ENCODE assay signal across 9 mouse cellular contexts in the genomic region with DNA sequence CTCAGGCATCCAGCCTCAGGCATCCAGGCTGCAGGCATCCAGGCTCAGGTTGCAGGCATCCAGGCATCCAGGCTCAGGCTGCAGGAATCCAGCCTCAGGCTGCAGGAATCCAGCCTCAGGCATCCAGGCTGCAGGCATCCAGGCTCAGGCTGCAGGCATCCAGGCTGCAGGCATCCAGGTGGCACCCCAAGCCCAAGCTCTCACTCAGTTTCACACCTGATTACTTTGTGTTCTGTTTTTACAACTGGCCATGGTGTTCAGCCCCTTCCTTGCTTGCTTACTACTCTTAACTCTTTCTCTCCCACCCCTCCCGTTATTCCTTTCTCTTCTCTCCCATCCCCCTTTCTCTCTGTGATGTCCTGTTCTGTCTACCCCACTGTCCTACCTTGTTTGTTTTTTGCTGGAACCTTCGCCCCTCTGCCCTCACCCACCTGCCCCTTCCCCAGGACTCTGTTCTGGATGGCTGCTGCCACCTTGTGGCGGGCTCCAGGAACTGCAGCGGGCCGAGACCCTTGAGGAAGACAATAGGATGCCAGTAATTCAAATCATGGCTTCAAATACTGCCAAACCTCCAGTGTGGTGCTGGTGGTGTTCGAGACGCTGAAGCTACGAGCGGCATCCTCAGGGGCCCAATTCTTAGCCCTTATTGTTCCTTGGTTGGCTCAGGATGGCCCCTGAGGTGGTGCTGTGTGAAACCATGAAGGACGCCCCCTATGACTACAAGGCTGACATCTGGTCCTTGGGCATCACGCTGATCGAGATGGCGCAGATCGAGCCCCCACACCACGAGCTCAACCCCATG. TPM values are rescaled to one million over a fixed set of nuclear protein-coding genes. Genes with fewer than 3 reads are reported as not detected.
A peak's percentile ranks its signal among the peaks of the same experiment; 100 is the strongest.
DNase-seq lines count a peak whose midpoint lies in the region; ATAC-seq and TF ChIP-seq lines count a peak whose summit lies in the region.
"Had no signal": no experiment of that assay in that cellular context is flagged by ENCODE, and none has a peak within 500 bp of the region (broad histone marks: within the 10 kb centered on the region; RNA-seq: fewer than 3 reads in every experiment).

No protein-coding gene starts in this region.

- no peak for ATAC-seq in liver, embryonic 13.5 days (ENCODE audit: low read depth)
- ATAC-seq in neural tube, embryonic 14.5 days (ENCODE audit: low read depth), result peak; percentile 60

- intact Hi-C loops in heart, adult 2 months (cut with DNase I), result loop anchor here (1.0 to 5.0 kb wide), 3 partner anchors 58 to 246 kb away; no protein-coding TSS in a partner anchor

- peak; percentile 78 for DNase-seq in CD4-positive helper T cell, adult 2 months (ENCODE audit: low read depth, low spot score)
- peak; percentile 53 for DNase-seq in adrenal gland, adult 2 months
- peak; percentile 75 for DNase-seq in embryo, embryonic 11.5 days (ENCODE audit: low read depth, low spot score)
- DNase-seq in heart, adult 2 months, result peak; percentile 69 to 88
- peak; percentile 72 for DNase-seq in kidney, adult 9 months
- peak; percentile 35 for DNase-seq in liver, embryonic 13.5 days
- peak; percentile 87 for DNase-seq in thymus, adult 2 months

- no peak overlapping the region for H3K4me2 ChIP-seq in liver, embryonic 13.5 days
- H3K4me2 ChIP-seq in neural tube, embryonic 14.5 days (ENCODE audit: low read depth, low read length), result no peak overlapping the region
- H3K4me2 ChIP-seq: heart, embryonic 15.5 days had no signal

- no peak overlapping the region for H3K4me3 ChIP-seq in heart, adult 2 months
- H3K4me3 ChIP-seq in liver, embryonic 13.5 days (replicated peaks), result no peak overlapping the region
- H3K4me3 ChIP-seq in neural tube, embryonic 14.5 days (ENCODE audit: low read depth, low read length), result no peak overlapping the region
- H3K4me3 ChIP-seq in thymus, adult 2 months (ENCODE audit: control insufficient read depth, insufficient read depth, low read length), result no peak overlapping the region
- H3K4me3 ChIP-seq: heart, embryonic 15.5 days had no signal

- TF ChIP-seq CTCF in heart, adult 2 months (IDR thresholded peaks at IDR 0.05), result peak; percentile 98
- peak; percentile 98 for TF ChIP-seq CTCF in thymus, adult 2 months (IDR thresholded peaks at IDR 0.05; ENCODE audit: borderline replicate concordance, control insufficient read depth, extremely low read depth, insufficient read depth, low read length, poor library complexity)

- H3K4me1 ChIP-seq in heart, adult 2 months (ENCODE audit: control insufficient read depth, insufficient read depth, low read length), result no peaks in the 10 kb centered on the region
- peaks cover 10% of the 10 kb centered on the region for H3K4me1 ChIP-seq in liver, embryonic 13.5 days (replicated peaks)
- H3K4me1 ChIP-seq in neural tube, embryonic 14.5 days (ENCODE audit: control insufficient read depth, insufficient read depth, low read length), result no peaks in the 10 kb centered on the region
- peaks cover 18% of the 10 kb centered on the region for H3K4me1 ChIP-seq in thymus, adult 2 months (replicated peaks; ENCODE audit: control insufficient read depth, insufficient read depth, low read length)

- H3K27ac ChIP-seq in heart, adult 2 months, result no peak overlapping the region
- no peak overlapping the region for H3K27ac ChIP-seq in liver, embryonic 13.5 days
- no peak overlapping the region for H3K27ac ChIP-seq in neural tube, embryonic 14.5 days (ENCODE audit: low read depth, low read length)
- peak overlapping the region; percentile 40; the same call in 1 of the 2 replicates for H3K27ac ChIP-seq in thymus, adult 2 months (ENCODE audit: control insufficient read depth, insufficient read depth, low read length)
- H3K27ac ChIP-seq: heart, embryonic 15.5 days had no signal

- no peaks in the 10 kb centered on the region for H3K79me2 ChIP-seq in heart, adult 2 months (replicated peaks; ENCODE audit: control insufficient read depth, insufficient read depth, low read length)

- no peak for TF ChIP-seq EP300 in heart, adult 2 months (IDR thresholded peaks at IDR 0.05; ENCODE audit: insufficient read depth, low read depth, low read length)

- WGBS in heart, adult 2 months, result 30% methylated on average over 15 of the region's 15 CpGs
- WGBS in liver, embryonic 13.5 days (ENCODE audit: insufficient replicate concordance), result 34% methylated on average over 15 of the region's 15 CpGs
- 36% methylated on average over 15 of the region's 15 CpGs for WGBS in neural tube, embryonic 14.5 days
- WGBS in thymus, adult 2 months, result 50% methylated on average over 15 of the region's 15 CpGs

- no peak overlapping the region for H3K9ac ChIP-seq in heart, adult 2 months (ENCODE audit: low read depth, low read length)
- H3K9ac ChIP-seq in liver, embryonic 13.5 days, result no peak overlapping the region
- 0 out of 2 replicates have a peak overlapping the region, but pooled peaks have one; percentile 32 for H3K9ac ChIP-seq in neural tube, embryonic 14.5 days (replicated peaks; ENCODE audit: low read depth, low read length)
- H3K9ac ChIP-seq: heart, embryonic 15.5 days had no signal

- H3K36me3 ChIP-seq in heart, adult 2 months (ENCODE audit: control insufficient read depth, insufficient read depth, low read length), result no peaks in the 10 kb centered on the region
- peaks cover 13% of the 10 kb centered on the region for H3K36me3 ChIP-seq in liver, embryonic 13.5 days
- H3K36me3 ChIP-seq in neural tube, embryonic 14.5 days (ENCODE audit: control insufficient read depth, insufficient read depth, low read length), result no peaks in the 10 kb centered on the region
- no peaks in the 10 kb centered on the region; the same call in 1 of the 2 replicates for H3K36me3 ChIP-seq in thymus, adult 2 months (ENCODE audit: control insufficient read depth, insufficient read depth, low read length)
- H3K36me3 ChIP-seq: heart, embryonic 15.5 days had no signal

- no peaks in the 10 kb centered on the region for H3K27me3 ChIP-seq in heart, adult 2 months (ENCODE audit: control insufficient read depth, insufficient read depth, low read length)
- H3K27me3 ChIP-seq in liver, embryonic 13.5 days, result no peaks in the 10 kb centered on the region
- H3K27me3 ChIP-seq in neural tube, embryonic 14.5 days (ENCODE audit: control insufficient read depth, insufficient read depth, low read length), result no peaks in the 10 kb centered on the region
- no peaks in the 10 kb centered on the region for H3K27me3 ChIP-seq in thymus, adult 2 months (ENCODE audit: control insufficient read depth, insufficient read depth, low read length)
- H3K27me3 ChIP-seq: heart, embryonic 15.5 days had no signal

- no peaks in the 10 kb centered on the region for H3K9me3 ChIP-seq in liver, embryonic 13.5 days (replicated peaks)
- no peaks in the 10 kb centered on the region for H3K9me3 ChIP-seq in neural tube, embryonic 14.5 days (ENCODE audit: control insufficient read depth, low read length)
- H3K9me3 ChIP-seq: heart, embryonic 15.5 days had no signal

- TF ChIP-seq POLR2A in heart, adult 2 months (IDR thresholded peaks at IDR 0.05; ENCODE audit: insufficient read depth, low read depth, low read length), result no peak
- TF ChIP-seq POLR2A in thymus, adult 2 months (IDR thresholded peaks at IDR 0.05; ENCODE audit: control insufficient read depth, extremely low read depth, insufficient read depth, low read length, poor library complexity), result no peak

RNA-seq across cellular contexts. Expression of a gene that starts 54.2 kb away (rescaled TPM):
- 10 to 100 TPM; 85.2 to 98.2 TPM for total RNA-seq in adrenal gland, adult 2 months (2021)
- polyA plus RNA-seq in adrenal gland, adult 2 months (2012; rRNA removed), result 45.9 and 57.8 TPM in 2 replicates
- 10 to 100 TPM; 47.8 to 58.7 TPM for total RNA-seq in heart, adult 2 months (2021)
- polyA plus RNA-seq in heart, adult 2 months (2012; rRNA removed), result 27.3 and 53.7 TPM in 2 replicates
- 19.2 and 23.9 TPM in 2 replicates for polyA plus RNA-seq in liver, embryonic 13.5 days (2015; fragmentation: Nextera tagmentation; extraction: Ambion mirVana)
- polyA plus RNA-seq in neural tube, embryonic 14.5 days (2014; fragmentation: Nextera tagmentation; extraction: Ambion mirVana), result 109 and 133 TPM in 2 replicates
- polyA plus RNA-seq in thymus, adult 2 months (2012; rRNA removed), result 55.6 and 61.7 TPM in 2 replicates

RNA-seq across cellular contexts. Expression of a gene that starts 55.2 kb away (rescaled TPM):
- total RNA-seq in adrenal gland, adult 2 months (2021), result 10 to 100 TPM; 11.2 to 13.1 TPM
- 6.0 and 6.7 TPM in 2 replicates for polyA plus RNA-seq in adrenal gland, adult 2 months (2012; rRNA removed)
- total RNA-seq in heart, adult 2 months (2021), result 10 to 100 TPM in 1 of 2 experiments, 1 to 10 TPM in 1; 9.2 to 10.1 TPM
- polyA plus RNA-seq in heart, adult 2 months (2012; rRNA removed), result 8.4 and 9.8 TPM in 2 replicates
- 3.0 and 4.5 TPM in 2 replicates for polyA plus RNA-seq in liver, embryonic 13.5 days (2015; fragmentation: Nextera tagmentation; extraction: Ambion mirVana)
- polyA plus RNA-seq in neural tube, embryonic 14.5 days (2014; fragmentation: Nextera tagmentation; extraction: Ambion mirVana), result 1.4 and 2.0 TPM in 2 replicates
- polyA plus RNA-seq in thymus, adult 2 months (2012; rRNA removed), result 50.3 and 55.4 TPM in 2 replicates

RNA-seq across cellular contexts. Expression of a gene that starts 56.4 kb away (rescaled TPM):
- total RNA-seq in adrenal gland, adult 2 months (2021), result 1 to 10 TPM in 1 of 2 experiments, under 1 TPM in 1; 0.66 to 1.8 TPM
- not detected in 2 replicates for polyA plus RNA-seq in adrenal gland, adult 2 months (2012; rRNA removed)
- total RNA-seq in heart, adult 2 months (2021), result not detected
- polyA plus RNA-seq in heart, adult 2 months (2012; rRNA removed), result not detected in 2 replicates
- polyA plus RNA-seq in liver, embryonic 13.5 days (2015; fragmentation: Nextera tagmentation; extraction: Ambion mirVana), result 0.46 and 0.74 TPM in 2 replicates
- not detected in 2 replicates for polyA plus RNA-seq in neural tube, embryonic 14.5 days (2014; fragmentation: Nextera tagmentation; extraction: Ambion mirVana)
- 0.71 and 0.85 TPM in 2 replicates for polyA plus RNA-seq in thymus, adult 2 months (2012; rRNA removed)

Comparison
In these comparisons a context has a peak if more than half of its experiments do, and no peak if none do; other contexts are left out.
1. DNase-seq: peak in every context shown above with its lines; median percentile 87 in thymus, adult 2 months; 78 in heart, adult 2 months; 78 in CD4-positive helper T cell, adult 2 months; 75 in embryo, embryonic 11.5 days; 72 in kidney, adult 9 months; 53 in adrenal gland, adult 2 months; 35 in liver, embryonic 13.5 days.